Mouse (Mus musculus): ENCODE measurements around the gene Lypla2.
"Not testable (repeated sequence)": the region's sequence is repeated elsewhere in the genome, so short reads cannot be mapped to it uniquely, and the experiment has no call there.

Lypla2 gene

GRCm38 (mm10) chr4:135949911-135950310 lies 22.5 kb downstream of the Lypla2 start:
- DNase-seq (ENCODE audit: low spot score in 2 of 2) = no peak

- no peak for DNase-seq (ENCODE audit: low spot score in 2 of 2)
Observed at GRCm38 (mm10) chr4:135949475-135949874, 23.0 kb downstream of the Lypla2 start.

- no peak for DNase-seq (ENCODE audit: low spot score in 2 of 2)
Observed at GRCm38 (mm10) chr4:135948142-135948541, 24.3 kb downstream of the Lypla2 start.

- DNase-seq (ENCODE audit: low spot score in 2 of 2) = no peak
Observed at GRCm38 (mm10) chr4:135946659-135947301, 25.6 kb downstream of the Lypla2 start.

GRCm38 (mm10) chr4:135946278-135946658 lies 26.2 kb downstream of the Lypla2 start, which contains the start of gene Hmgcl:
Gene Hmgcl, plus strand, starts transcription at chr4:135946448.
- peak; percentile 93 to 96 for DNase-seq (ENCODE audit: low spot score in 2 of 2)

GRCm38 (mm10) chr4:135945706-135946105 lies 26.7 kb downstream of the Lypla2 start:
- no peak for DNase-seq (ENCODE audit: low spot score in 2 of 2)

- no peak for DNase-seq (ENCODE audit: low spot score in 2 of 2)
Observed at GRCm38 (mm10) chr4:135943389-135943788, 29.0 kb downstream of the Lypla2 start.

- no peak for DNase-seq (ENCODE audit: low spot score in 2 of 2)
Observed at GRCm38 (mm10) chr4:135942193-135942592, 30.2 kb downstream of the Lypla2 start.

GRCm38 (mm10) chr4:135941026-135941425 lies 31.4 kb downstream of the Lypla2 start:
- DNase-seq (ENCODE audit: low spot score in 2 of 2) = not testable (repeated sequence)

GRCm38 (mm10) chr4:135938858-135939257 lies 33.6 kb downstream of the Lypla2 start:
- DNase-seq (ENCODE audit: low spot score in 2 of 2) = no peak

- DNase-seq (ENCODE audit: low spot score in 2 of 2) = no peak
Observed at GRCm38 (mm10) chr4:135935502-135935901, 36.9 kb downstream of the Lypla2 start.

GRCm38 (mm10) chr4:135934708-135935500 lies 37.5 kb downstream of the Lypla2 start:
- no peak for DNase-seq (ENCODE audit: low spot score in 2 of 2)

GRCm38 (mm10) chr4:135931832-135932231 lies 40.6 kb downstream of the Lypla2 start:
- DNase-seq (ENCODE audit: low spot score in 2 of 2) = no peak

GRCm38 (mm10) chr4:135930239-135930638 lies 42.2 kb downstream of the Lypla2 start:
- no peak for DNase-seq (ENCODE audit: low spot score in 2 of 2)

GRCm38 (mm10) chr4:135929828-135930227 lies 42.6 kb downstream of the Lypla2 start:
- no peak for DNase-seq (ENCODE audit: low spot score in 2 of 2)

- no peak for DNase-seq (ENCODE audit: low spot score in 2 of 2)
Observed at GRCm38 (mm10) chr4:135929405-135929804, 43.0 kb downstream of the Lypla2 start.

- DNase-seq (ENCODE audit: low spot score in 2 of 2) = no peak
Observed at GRCm38 (mm10) chr4:135928376-135928775, 44.0 kb downstream of the Lypla2 start.

GRCm38 (mm10) chr4:135926861-135927260 lies 45.6 kb downstream of the Lypla2 start:
- no peak for DNase-seq (ENCODE audit: low spot score in 2 of 2)

GRCm38 (mm10) chr4:135926195-135926808 lies 46.1 kb downstream of the Lypla2 start:
- no peak for DNase-seq (ENCODE audit: low spot score in 2 of 2)

GRCm38 (mm10) chr4:135925341-135925740 lies 47.1 kb downstream of the Lypla2 start:
- DNase-seq (ENCODE audit: low spot score in 2 of 2) = no peak

- no peak for DNase-seq (ENCODE audit: low spot score in 2 of 2)
Observed at GRCm38 (mm10) chr4:135924418-135924817, 48.0 kb downstream of the Lypla2 start.

- no peak for DNase-seq (ENCODE audit: low spot score in 2 of 2)
Observed at GRCm38 (mm10) chr4:135922190-135922589, 50.2 kb downstream of the Lypla2 start.
